Mouse (Mus musculus) kidney, embryonic 16.5 days (tissue): ENCODE measurements at regions not wholly inside any gene's neighbourhood (a gene's known extent, or its start where the extent isn't known, plus 50 kb on each side); places are given as distances from the start of the nearest gene placed in this dataset.

Source experiments
- ATAC-seq: fragments of 200-750 bp; cut with Nextera tagmentation; 2 replicates; pipeline ENCODE4 v1.8.0; 2017; ENCODE audit warnings: moderate TSS enrichment; ENCODE audit not compliant: low FRiP score, low TSS enrichment
- H3K27ac ChIP-seq: fragments of 300-500 bp; sonication (generic); 2 replicates; pipeline ENCODE4 v1.5.1; 2014; ENCODE audit warnings: low read length
- H3K27me3 ChIP-seq: fragments of 300-500 bp; sonication (generic); 2 replicates; pipeline ENCODE4 v1.6.1; 2014; ENCODE audit warnings: low read length, control low read depth, mixed read lengths; ENCODE audit not compliant: insufficient read depth
- H3K36me3 ChIP-seq: fragments of 300-500 bp; sonication (generic); 2 replicates; pipeline ENCODE4 v1.6.1; 2014; ENCODE audit warnings: low read length, control low read depth, mixed read lengths; ENCODE audit not compliant: insufficient read depth
- H3K4me1 ChIP-seq: fragments of 300-500 bp; sonication (generic); 2 replicates; pipeline ENCODE4 v1.6.1; 2014; ENCODE audit warnings: low read length, control low read depth, mixed read lengths; ENCODE audit not compliant: insufficient read depth
- H3K4me2 ChIP-seq: fragments of 300-500 bp; sonication (generic); replicated peaks from 2 replicates; pipeline ENCODE4 v1.6.1; 2014; ENCODE audit warnings: low read depth, low read length
- H3K4me3 ChIP-seq: fragments of 300-500 bp; sonication (generic); 2 replicates; pipeline ENCODE4 v1.5.1; 2014; ENCODE audit warnings: mild to moderate bottlenecking, low read length
- H3K9ac ChIP-seq: fragments of 300-500 bp; sonication (generic); replicated peaks from 2 replicates; pipeline ENCODE4 v1.6.1; 2014; ENCODE audit warnings: low read length
- H3K9me3 ChIP-seq: fragments of 300-500 bp; sonication (generic); 2 replicates; pipeline ENCODE4 v1.6.1; 2016; ENCODE audit warnings: low read length, control low read depth
- whole genome bisulfite sequencing: fragments of 180-500 bp; shearing (Covaris S2); extraction: QIAGEN DNeasy Blood & Tissue Kit; methylation state at CpG from one replicate; pipeline ENCODE4 v1.1.7; 2014; 5-methylcytosine and 5-hydroxymethylcytosine counted together

GRCm38 (mm10) chr1:27895333-27895732 is 884.7 kb downstream of the Gm597 start:
- H3K4me1 ChIP-seq: no peaks in the 10 kb centered on the region
- no peaks in the 10 kb centered on the region for H3K36me3 ChIP-seq
- no peak overlapping the region for H3K4me3 ChIP-seq
- no peak for ATAC-seq
- WGBS: 87% methylated on average over 1 of the region's 1 CpGs
- H3K9ac ChIP-seq: no peak overlapping the region
- no peak overlapping the region for H3K4me2 ChIP-seq
- no peaks in the 10 kb centered on the region for H3K9me3 ChIP-seq
- no peaks in the 10 kb centered on the region for H3K27me3 ChIP-seq
- no peak overlapping the region for H3K27ac ChIP-seq

GRCm38 (mm10) chr1:27883771-27884170 is 896.3 kb downstream of the Gm597 start:
- ATAC-seq: peak; percentile 69; the same call in 1 of the 2 replicates
- no peak overlapping the region for H3K4me3 ChIP-seq
- no peak overlapping the region for H3K4me2 ChIP-seq
- H3K9me3 ChIP-seq: no peaks in the 10 kb centered on the region
- H3K27me3 ChIP-seq: no peaks in the 10 kb centered on the region
- H3K4me1 ChIP-seq: no peaks in the 10 kb centered on the region
- no peak overlapping the region for H3K9ac ChIP-seq
- H3K36me3 ChIP-seq: no peaks in the 10 kb centered on the region
- no peak overlapping the region for H3K27ac ChIP-seq
